Mouse (Mus musculus) small intestine, adult 2 months (tissue): Measurements from ENCODE around the gene Magea2.
"Not testable (repeated sequence)": the region's sequence is repeated elsewhere in the genome, so short reads cannot be mapped to it uniquely, and the experiment has no call there.

ENCODE experiments used
- CTCF ChIP-seq: fragments of 200-500 bp; IDR thresholded peaks from 2 replicates; pipeline ENCODE4 v1.5.1; 2012; ENCODE audit warnings: low read depth, mild to moderate bottlenecking, control low read depth, inconsistent platforms, low read length, moderate library complexity, mixed read lengths; ENCODE audit not compliant: insufficient replicate concordance, insufficient read length; ENCODE audit errors: extremely low read depth
- POLR2A ChIP-seq: fragments of 200-500 bp; IDR thresholded peaks from 2 replicates; pipeline ENCODE4 v1.6.1; 2012; ENCODE audit warnings: low read depth, mild to moderate bottlenecking, control low read depth, inconsistent platforms, low read length, moderate library complexity

DNA sequence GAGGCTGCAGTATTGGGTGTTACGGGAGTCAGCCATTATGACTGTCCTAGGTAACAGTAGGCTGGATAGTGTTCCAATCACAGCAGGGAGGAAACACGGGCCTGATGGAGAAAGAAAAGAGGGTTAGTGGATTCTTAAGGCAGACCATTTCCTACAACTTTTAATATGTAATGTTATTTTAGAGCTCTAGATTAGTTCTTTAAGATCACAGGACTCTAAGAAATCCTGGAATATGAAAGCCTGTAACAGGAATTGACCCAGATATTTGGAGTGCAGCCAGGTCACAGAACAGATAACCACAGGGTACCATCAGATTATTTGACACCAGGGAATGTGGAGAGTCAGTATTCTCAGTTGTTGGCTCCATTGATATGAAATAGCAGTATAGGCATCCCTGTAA, 3.8 kb downstream of the Magea2 start, which contains the start of gene Magea1:
- TF ChIP-seq CTCF, POLR2A: not testable (repeated sequence)
